Mouse (Mus musculus) liver (tissue): Measurements from ENCODE around the gene Kif21a.

ENCODE experiments used
- DNase-seq: peaks from one replicate; pipeline ENCODE4 v3.0.0-alpha.2; 2020; ENCODE audit warnings: mixed read lengths

Gene Kif21a

DNA sequence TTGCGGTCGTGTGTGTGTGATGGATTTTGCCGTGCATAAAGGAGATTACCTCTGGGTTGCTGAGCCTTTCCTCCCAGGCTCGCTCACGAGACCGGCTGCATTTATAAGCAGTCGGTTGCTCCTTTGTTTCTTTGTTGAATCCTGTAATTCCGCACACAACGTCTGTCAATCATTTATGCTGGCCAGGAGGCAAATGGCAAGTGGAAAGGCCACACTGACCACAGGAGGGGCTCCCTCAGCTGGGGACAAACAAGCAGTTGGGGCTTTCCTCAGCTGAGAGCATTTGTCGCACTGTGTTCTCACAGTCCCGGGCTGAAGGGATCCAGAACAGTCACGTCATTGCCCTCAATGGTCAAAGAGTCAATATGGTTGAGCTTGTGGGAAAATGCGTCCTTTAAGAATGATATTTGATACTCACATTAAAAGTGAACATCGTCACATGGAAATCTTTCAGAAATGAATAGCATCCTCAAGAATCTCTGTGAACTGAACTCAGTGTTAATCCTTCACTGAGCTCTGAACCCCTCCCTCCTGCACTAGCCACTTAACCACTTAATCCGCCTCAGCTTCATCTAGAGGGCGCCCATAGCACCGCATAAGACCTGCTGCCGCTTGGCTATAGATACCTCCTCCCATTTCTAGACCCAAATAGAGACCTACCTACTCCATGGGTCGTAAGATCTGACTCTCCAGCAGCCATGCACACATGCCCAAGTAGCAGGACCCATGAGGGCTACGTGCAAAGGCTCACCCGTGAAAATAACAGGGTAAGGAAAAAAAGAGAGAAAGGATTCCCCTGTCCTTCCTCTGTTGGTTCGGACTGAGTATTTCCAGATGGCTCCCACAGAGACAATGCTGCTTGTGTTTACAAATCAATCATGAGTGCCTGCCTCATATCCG is 32.2 kb downstream of the Kif21a start:
- no peak for DNase-seq

DNA sequence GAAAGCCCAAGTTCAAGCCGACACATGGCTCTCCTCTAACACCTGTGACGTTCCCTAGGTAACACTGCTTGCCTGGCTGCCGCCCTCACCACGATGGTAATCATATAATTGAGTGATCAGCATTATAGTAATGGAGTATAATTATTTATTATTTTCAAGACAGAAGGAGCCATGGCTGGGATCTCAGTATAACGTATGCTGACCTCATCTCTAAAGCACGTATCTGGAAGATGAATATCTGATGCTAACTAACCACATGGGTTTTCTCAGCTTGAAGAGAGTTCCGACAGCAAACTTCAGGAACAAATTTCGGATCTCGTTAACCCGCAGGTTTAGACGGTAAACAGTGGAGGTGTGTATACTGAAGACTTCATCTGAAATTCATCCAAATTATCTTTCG is 33.4 kb downstream of the Kif21a start:
- no peak for DNase-seq

DNA sequence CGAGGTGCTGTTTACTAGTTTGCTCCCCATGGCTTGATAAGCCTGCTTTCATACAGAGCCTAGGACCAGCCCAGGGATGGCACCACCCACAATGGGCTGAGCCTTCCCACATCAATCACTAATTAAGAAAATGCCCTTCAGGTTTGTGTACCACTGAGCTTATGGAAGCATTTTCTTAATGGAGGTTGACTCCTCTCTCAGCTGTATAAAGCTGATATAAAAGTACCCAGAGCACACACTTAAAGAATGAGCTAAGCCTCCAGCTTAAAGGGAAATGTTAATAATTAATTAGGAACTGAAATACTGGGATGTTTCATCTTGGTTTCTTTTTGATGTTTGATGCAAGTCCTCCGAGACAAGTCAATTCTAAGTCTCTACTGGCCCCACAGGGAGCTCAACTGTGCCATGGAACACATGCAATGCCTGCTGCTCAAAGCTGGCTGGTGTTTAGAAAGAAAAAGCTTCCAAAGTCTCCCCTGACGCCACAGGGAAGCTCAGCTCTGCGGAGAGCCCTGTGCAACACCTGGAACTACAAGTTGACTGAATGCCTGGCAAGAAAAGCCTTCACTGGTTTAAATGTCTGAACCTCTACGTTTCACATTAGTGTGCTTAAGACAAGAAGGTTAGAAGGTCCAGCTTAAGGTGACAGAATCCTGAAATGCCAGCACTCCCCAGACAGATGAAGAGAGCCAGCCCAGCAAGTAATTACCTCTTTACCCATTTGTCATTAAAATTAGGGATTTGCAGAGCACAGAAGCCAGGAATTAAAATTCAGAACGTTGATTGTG is 36.8 kb downstream of the Kif21a start:
- no peak for DNase-seq

DNA sequence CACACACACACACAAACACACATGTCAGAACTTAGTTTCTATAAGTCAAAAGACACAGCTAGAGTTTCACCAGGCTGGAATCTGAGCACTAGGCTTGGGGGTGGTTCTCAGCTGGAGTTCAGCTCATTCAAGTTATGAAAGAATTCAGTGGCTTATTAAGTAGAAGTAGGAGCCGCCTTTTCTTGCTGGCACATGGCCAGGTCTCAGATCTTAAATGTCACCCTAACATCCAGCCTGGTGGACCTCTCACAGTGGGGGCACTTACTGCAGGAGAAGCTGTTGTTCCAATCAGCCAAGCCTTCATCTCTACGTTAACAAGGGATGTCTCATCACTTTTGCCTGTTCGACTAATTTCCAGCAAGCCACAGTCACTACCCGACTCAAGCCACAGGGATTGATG is 39.5 kb downstream of the Kif21a start:
- DNase-seq: no peak

DNA sequence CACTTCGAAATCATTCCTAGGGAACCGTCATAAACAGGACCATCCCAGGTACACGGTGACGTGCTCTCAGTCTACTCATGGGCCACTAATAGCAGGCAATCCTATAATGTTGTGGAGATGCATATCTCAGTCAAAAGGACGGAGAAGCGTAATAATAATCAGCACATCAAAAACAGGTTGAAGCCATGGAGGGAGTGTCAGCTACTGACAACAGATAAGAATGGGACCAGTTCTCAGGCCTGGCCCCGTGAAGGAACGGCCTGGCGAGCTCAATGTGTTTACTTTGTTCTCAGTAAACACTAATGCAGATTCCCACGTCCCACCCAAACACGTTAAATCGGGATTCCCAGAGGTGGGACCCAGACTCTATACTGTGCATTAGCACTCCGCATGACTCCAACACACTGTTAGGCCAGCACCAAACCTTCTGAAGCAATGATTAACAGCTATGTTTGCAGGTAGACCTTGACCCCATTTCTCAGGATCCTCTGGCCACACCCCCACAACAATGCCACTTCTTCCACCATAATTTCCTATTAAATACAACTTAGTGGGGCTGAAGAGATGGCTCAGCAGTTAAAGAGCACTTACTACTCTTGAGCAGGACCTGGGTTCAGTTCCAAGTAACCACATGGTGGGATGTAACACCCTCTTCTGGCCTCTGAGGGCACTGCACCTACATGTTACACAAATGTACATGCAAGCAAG is 42.5 kb downstream of the Kif21a start:
- no peak for DNase-seq

DNA sequence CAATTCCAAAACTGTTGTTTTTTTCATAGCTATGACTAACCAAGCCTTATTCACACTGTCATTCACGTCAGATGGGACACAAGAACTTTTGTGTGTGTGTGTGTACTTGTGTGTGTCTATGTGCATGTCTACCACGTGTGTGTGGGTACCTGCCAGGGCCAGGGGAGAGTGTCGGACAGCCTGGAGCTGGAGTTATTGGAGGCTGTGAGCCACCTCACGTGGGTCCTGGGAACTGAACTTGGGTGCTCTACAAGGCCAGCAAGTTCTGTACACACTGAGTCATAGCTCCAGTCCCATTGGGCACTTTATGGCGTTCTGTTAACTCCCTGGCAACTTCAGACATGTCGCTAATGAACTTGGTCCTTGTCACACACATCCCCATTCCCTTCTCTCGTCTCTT is 45.0 kb downstream of the Kif21a start:
- DNase-seq: no peak

DNA sequence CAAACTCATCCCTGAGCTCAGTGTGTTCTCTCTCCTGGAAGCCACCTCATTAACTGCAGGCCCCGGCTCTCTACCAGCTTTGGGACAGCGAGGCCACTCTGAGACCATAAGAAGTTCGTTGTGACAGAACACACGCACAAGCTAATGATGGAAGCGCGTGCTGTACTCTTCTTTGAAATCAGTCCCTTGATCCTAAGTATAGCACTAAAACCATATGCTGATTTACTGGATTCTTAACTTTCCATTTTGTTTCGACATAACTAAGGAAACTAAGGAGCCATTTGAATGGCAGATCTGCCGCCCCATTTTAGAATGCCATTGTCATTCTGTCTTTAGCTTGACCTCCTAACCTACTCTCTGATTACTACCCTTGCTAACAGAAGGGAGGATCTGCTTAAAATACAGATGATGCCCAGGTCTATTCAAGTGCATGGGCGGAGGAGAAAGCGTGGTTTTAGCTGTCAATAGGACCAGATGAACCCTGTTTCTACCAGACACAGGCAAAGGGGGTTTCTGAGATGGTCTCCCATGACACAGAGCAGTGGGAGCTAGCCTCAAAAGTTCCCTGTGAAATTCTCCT is 48.6 kb downstream of the Kif21a start:
- no peak for DNase-seq

DNA sequence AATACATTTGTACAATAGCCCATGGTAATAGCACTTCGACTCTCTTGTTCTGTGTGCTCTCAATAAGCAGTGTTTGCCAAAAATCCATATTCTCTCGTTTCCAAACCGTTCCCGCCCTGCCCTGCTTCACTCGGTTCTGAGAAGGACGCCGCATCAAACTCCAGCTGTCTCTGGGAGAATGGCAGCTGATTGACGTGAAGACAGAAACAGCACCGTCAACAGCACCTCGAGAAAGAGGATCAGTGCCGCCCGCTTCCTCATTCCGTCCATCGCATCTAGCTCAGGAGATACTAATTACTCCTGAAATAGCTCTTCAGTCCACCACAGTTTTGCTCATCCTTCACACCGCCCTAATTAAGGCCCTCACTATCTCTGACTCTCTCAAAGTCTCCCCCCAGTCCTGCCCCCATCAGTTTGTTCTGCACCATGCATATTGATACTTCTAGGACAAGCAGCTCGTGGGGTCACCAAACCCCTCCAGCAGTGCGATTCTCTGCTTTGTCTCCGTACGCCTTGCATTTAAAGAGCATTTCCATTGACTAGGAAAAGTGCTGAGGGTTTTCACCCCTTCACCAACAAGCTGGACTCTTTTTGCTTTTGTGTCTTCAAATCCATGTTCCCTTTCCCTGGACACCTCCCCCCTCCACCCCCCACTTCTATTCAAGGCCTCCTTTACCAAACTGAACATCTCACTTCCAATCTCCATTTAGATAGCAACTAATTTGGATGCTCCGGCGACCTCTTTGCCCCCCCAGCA is 49.3 kb downstream of the Kif21a start:
- DNase-seq: no peak

DNA sequence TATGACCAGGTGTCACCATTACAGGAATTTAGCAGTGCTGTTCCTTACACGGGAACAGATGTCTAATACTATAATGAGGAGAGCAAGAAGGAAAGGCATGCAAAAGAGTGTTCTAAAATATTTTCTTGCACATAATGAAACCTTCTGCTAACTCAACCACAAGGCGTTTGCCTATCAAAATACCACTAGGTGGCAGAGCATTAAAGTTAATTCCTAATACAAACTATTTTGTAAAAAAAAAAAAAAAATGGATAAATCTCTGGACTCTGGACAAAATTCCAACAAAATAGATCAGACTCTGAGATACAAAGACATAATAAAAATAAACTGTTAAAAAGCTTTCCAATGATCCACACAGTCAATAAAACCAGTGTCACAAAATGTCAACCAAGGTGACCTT is 56.9 kb downstream of the Kif21a start:
- DNase-seq: no peak

DNA sequence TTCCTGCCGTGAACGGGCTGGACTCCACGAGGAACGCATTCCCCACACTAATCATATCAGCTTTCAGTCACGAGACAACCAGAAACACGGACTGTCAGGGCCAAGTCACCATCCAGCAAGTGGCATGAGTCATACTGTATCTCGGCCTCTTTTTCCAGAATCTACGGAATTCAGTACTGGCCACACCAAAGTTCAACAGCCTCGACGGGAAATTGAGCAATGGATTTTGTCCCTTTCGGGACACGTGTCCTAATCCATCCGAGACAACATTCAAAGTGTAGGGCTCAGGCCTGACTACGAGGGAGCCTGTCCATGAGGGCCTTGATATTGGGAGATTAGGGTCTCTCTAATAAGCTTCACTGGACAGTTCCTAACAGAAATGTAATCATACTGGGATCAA is 57.4 kb downstream of the Kif21a start:
- no peak for DNase-seq

DNA sequence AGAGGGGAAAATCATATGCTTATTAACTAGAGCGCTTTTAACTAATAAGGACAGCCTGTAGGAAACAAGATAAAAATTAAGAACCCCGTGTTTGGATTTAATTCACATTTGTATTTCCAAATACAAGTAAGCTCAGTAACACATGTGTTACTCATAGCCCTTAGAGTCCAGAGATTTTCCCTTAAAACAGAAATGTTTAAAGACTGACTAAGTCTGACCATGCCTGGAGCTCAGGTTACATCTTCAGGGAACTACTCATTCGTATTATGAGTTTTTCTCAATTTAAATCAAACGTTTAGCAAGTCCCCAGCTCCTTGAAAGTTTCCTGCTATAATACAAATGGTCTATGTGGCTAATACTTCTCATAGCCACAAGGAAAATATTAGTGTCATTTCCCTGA is 57.9 kb downstream of the Kif21a start:
- no peak for DNase-seq

DNA sequence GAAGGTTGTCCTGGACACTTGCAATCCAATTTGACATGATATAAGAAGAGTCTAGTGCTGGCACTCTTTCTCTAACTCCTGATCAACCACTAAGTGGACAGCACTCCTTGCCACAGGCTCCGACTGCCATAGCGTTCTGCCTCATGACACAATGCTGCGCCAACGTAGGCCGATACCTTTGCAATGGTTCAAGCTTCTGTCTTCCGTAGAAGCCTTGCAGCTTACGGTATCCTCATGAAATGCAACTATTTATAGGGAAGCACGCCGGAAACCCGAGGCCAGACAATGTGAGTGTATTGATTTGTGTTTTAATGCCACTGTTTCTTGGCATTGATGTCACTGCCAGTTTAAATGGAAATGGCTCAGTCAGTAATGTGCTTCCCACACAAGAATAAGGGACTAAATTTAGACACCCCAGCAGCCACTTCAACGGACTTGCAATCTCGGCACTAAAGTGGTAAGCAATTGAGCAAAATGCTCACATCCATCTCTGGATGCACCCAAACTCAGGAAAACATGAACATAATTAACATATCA is 62.0 kb downstream of the Kif21a start:
- no peak for DNase-seq

DNA sequence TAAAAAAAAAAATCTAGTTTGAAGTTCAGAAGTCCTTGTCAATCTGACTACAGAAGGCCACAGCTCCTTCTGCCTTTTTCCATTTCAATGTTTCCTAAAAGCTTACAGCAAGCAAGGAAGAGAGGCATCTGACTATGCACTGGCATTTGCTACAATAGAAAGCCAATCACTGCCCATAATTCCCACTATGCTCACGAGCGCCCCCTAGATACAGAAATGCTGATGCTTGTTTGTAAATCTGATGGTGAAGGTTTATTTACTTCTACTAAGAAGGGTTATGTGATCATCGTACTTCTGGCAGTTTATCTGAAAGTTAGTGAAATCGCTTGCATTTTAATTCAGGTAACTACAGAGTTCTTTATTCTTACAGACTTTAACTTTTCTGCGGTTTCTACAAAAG is 73.8 kb downstream of the Kif21a start:
- DNase-seq: no peak

DNA sequence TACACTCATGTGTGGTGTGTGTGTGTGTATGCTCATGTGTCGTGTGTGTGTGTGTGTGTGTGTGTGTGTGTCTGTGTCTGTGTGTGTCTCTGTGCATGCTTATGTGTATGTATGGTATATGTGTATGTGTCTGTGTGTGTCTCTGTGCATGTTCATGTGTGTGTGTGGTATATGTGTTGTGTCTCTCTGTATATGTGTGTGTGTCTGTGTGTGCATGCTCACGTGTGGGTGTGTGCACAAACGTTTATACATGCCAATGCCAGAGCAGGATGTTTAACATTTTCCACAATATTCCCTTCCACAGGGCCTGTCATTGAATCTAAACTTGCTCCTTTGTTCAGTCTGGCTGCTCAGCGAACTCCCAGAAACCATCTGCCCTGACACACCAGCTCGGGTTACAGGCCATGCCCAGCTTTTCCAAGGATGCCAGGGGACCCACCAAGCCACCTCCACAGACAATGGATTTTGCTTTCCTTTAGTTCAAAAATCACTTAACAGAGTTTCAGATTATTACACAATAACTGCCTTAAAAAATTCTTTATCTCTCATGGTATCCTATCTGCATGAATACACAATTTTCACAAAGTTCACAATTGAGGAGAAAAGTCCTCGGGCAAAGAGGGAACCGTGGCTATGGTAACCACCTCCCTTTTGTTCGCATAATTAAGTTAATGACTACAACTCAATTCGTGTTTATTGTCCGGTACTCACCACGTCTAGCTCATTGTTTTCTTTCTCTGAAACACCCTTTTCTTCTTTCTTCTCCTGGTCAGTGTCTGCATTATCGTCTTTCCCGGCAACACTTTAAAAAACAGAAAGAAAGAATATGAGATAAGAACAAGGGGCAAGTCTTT is 77.6 kb downstream of the Kif21a start:
- no peak for DNase-seq

DNA sequence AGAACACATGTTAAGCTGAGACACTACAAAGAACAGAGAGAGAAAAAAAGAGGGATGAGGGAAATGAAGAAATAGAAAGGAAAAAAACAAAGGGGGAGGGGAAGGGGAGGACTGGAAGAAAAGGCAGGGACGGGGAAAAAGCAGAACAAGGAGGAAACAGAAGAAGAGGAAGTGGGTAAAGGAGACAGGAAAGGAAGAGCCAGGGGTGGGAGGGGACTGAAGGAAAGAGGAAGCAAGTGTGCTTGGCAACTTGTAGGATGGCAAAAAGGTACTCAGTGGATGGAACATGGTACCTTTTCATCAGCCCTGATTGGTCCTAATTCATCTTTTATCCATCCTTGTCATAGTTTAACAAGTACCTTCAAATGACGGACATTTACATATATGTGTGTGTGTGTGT is 86.4 kb downstream of the Kif21a start:
- DNase-seq: no peak

DNA sequence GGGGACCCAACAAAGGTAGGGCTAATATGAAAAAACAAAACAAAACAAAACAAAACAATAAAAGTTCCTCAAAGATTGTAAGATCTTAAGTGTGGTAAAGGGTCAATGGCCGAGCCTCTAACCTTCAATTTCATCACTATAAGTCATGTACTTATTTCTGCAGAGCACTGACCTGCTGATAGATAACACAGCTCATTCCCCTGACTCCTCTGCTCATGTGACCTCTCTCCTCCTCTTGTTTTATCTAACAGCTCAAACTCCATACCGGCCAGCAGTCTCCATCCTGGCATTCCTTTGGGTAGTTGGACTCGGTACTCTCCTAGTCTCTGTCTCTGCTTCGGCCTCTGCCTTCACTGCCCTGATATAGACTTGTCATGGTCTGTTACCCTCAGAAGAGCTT is 87.2 kb downstream of the Kif21a start:
- DNase-seq: no peak

DNA sequence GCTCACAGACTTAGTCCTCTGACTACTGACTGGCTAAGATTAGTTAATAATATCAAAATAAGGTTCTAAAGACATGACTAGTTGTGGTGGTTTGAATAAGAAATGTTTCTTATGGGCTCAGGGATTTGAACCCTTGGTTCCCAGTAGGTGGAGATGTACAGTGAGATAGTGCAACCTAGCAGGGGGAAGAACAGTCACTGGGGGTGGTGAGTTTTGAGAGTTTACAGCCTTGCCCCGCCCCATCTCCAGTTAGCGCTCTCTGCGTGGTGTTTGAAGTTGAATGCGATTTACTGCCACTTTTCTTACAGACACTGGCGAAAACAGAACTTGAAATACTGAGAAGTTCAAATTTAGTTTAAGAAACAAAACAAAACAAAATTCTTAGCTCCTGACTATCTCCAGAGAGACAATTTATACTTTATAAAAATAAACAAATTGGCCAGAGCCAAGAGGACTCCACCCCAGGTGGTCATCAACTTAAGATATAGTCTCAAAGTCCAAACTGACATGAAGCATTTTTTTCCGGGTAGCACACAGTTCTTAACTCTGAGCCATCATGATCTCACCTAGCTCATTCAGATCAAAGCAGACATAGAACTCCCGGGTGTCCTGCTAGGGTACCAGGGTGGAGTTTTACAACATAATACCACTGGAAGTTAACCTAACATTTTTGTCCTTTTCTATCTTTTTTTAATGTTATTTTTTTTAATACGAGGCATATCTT is 88.8 kb downstream of the Kif21a start:
- no peak for DNase-seq

DNA sequence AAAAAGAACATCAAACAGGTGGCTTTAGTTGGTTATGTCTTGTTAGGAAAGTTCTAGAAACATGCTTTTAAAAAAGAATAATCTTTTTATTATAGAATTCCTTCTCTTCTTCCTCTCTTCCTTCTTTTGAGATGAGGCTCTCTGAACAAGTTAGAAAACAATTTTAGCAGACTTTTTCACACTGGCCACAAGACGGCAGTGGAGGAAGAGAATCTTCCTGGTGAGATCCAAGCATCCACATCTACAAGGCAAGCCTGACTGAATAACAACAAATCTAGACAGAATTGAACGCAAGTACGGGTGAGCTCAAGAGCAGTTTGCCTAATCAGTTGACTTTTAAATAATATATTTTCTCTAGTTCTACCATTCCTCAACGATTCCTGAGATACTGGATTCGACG is 98.4 kb downstream of the Kif21a start:
- DNase-seq: no peak

DNA sequence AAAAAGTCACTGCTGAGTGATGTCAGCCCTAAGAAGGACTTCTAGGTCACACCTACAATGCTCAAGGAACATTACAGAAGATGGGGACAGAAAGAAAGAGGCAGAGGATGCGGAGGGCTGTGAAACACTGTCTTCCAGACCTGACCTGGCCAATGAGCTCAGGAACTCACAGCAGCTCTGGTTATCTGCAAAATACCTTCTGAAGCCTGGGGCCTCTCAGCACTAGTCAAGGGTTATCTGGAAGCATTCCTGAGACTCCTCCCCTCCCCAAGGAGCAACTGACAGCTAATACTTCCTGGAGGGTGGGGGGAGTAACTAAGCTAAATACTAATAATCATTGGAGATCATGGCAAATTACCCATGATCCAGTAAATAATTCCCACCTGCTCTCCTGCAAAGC is 111.3 kb downstream of the Kif21a start:
- DNase-seq: no peak

DNA sequence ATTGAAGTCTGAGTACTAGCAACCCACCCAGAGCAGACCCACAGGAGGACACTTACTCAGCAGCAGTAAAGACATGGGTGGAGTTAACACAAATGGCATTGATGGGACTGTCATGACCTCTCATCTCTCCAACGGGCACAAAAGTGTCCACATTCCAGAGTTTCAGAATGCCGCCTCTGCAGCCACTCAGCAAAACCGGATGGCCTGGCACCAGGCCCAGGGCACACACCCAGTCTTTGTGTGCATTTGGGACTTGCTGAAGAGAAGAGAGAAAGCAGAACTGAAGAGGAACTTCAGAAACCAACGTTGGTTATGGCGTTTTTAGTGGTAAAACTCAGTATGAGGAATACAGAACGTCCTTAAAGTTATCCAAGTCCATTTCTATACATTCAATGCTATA is 114.2 kb downstream of the Kif21a start:
- DNase-seq: no peak

DNA sequence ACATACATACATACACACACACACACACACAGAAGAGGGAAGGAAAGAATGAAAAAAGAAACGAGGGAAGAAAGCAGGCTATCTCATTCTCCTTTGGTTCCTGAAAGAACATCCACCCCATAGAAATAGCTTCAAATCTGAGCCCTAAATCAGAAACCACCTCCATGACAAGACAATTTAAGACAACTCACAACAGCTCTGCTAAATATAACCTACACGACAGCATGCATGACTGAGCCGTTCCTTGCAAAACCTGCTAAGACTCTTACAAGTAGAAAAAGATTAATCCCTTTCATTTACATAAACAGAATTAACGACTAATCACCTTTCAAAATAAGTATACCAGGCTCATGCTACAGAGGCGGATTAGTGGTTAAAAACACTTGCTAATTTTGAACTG is 118.3 kb downstream of the Kif21a start:
- no peak for DNase-seq
